Mouse (Mus musculus) midbrain, embryonic 14.5 days (tissue): Measurements from ENCODE around the gene Cggbp1. TPM values are rescaled to one million over a fixed set of nuclear protein-coding genes. Genes with fewer than 3 reads are reported as not detected.

Source experiments
- ATAC-seq: fragments of 200-750 bp; cut with Nextera tagmentation; 2 replicates; pipeline ENCODE4 v1.8.0; 2017; ENCODE audit warnings: moderate number of reproducible peaks, moderate library complexity; ENCODE audit not compliant: low FRiP score, low TSS enrichment
- DNase-seq: peaks from one replicate; pipeline ENCODE4 v3.0.0-alpha.2; 2015
- H3K27ac ChIP-seq: fragments of 300-500 bp; sonication (generic); replicated peaks from 2 replicates; pipeline ENCODE4 v1.5.1; 2014; ENCODE audit warnings: mild to moderate bottlenecking, low read depth, low read length, moderate library complexity
- H3K27me3 ChIP-seq: fragments of 300-500 bp; sonication (generic); 2 replicates; pipeline ENCODE4 v1.6.1; 2014; ENCODE audit warnings: low read length, control low read depth, mixed read lengths; ENCODE audit not compliant: control insufficient read depth, insufficient read depth
- H3K36me3 ChIP-seq: fragments of 300-500 bp; sonication (generic); 2 replicates; pipeline ENCODE4 v1.6.1; 2014; ENCODE audit warnings: low read length, control low read depth; ENCODE audit not compliant: control insufficient read depth, insufficient read depth
- H3K4me1 ChIP-seq: fragments of 300-500 bp; sonication (generic); 2 replicates; pipeline ENCODE4 v1.6.1; 2014; ENCODE audit warnings: mild to moderate bottlenecking, antibody characterized with exemption, low read length, control low read depth; ENCODE audit not compliant: control insufficient read depth, insufficient read depth
- H3K4me2 ChIP-seq: fragments of 300-500 bp; sonication (generic); 2 replicates; pipeline ENCODE4 v1.6.1; 2014; ENCODE audit warnings: mild to moderate bottlenecking, low read length, moderate library complexity
- H3K4me3 ChIP-seq: fragments of 300-500 bp; sonication (generic); replicated peaks from 2 replicates; pipeline ENCODE4 v1.5.1; 2014; ENCODE audit warnings: low read depth, low read length
- H3K9ac ChIP-seq: fragments of 300-500 bp; sonication (generic); replicated peaks from 2 replicates; pipeline ENCODE4 v1.6.1; 2014; ENCODE audit warnings: mild to moderate bottlenecking, low read length, moderate library complexity
- H3K9me3 ChIP-seq: fragments of 300-500 bp; sonication (generic); 2 replicates; pipeline ENCODE4 v1.6.1; 2016; ENCODE audit warnings: low read length, control low read depth, mixed read lengths; ENCODE audit not compliant: control insufficient read depth
- WGBS: fragments of 180-500 bp; shearing (Covaris S2); extraction: QIAGEN DNeasy Blood & Tissue Kit; methylation state at CpG from one replicate; pipeline ENCODE4 v1.1.7; 2014; 5-methylcytosine and 5-hydroxymethylcytosine counted together
- polyA plus RNA-seq: library from polyadenylated mRNA; unstranded; fragments of >200 nt; fragmentation: Nextera tagmentation; extraction: Ambion mirVana; gene quantifications from 2 replicates; pipeline ENCODE4 v1.2.1, GENCODE M21; 2014

The Cggbp1 gene
- polyA plus RNA-seq, 1 experiment from 2014 or later: 106 TPM

DNA sequence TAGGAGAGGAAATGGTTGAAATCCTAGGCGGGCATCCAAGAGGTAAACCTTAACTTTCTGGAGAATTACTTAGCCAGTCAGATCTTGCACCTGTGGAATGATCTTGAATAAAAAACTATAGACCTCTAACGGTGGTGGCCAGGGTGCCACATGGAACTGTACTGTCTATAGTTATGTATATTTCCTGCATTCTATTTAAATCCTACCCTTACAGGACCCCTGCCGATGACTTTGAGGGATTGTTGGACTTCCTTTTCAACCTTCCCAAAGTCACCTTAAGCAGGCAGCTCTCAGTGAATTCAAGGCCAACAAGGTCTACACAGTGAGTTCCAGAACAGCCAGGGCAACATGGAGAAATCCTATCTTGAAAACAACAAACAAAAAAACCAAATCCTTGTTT, 37.7 kb downstream of the Cggbp1 start:
- 95% methylated on average over 3 of the region's 3 CpGs for WGBS
- H3K27ac ChIP-seq: no peak overlapping the region

DNA sequence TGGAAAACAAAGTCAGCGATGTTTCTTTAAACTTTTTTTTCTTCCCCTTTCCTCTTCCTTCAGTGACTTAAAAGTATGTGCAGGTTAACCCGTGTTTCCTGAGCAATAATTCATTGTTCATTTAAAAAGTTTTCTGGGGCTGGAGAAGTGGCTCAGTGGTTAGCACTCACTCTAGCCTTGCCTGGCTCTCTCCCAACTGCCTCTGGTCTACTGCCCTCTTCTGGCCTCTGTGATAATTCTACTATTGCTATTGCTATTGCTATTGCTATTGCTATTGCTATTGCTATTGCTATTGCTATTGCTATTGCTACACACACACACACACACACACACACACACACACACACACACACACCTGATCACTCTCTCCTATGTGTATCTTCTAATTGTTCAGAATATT, 47.3 kb downstream of the Cggbp1 start:
- Histone ChIP-seq H3K9ac (no peak overlapping the region), H3K36me3 (no peaks in the 10 kb centered on the region), H3K27ac (no peak overlapping the region), H3K9me3 (no peaks in the 10 kb centered on the region), H3K4me2 (no peak overlapping the region), H3K27me3 (no peaks in the 10 kb centered on the region), H3K4me3 (no peak overlapping the region), H3K4me1 (no peaks in the 10 kb centered on the region)
- WGBS: 81% methylated on average over 2 of the region's 2 CpGs
- DNase-seq (no peak), ATAC-seq (no peak)

More for the DNA sequence above, 37.7 kb downstream of the Cggbp1 start:
- H3K4me1 ChIP-seq: no peaks in the 10 kb centered on the region
- ATAC-seq (no peak), DNase-seq (no peak)
- H3K9me3 ChIP-seq: no peaks in the 10 kb centered on the region
- no peak overlapping the region for H3K4me3 ChIP-seq
- no peak overlapping the region for H3K4me2 ChIP-seq
- no peak overlapping the region for H3K9ac ChIP-seq
- no peaks in the 10 kb centered on the region for H3K27me3 ChIP-seq
- H3K36me3 ChIP-seq: no peaks in the 10 kb centered on the region

DNA sequence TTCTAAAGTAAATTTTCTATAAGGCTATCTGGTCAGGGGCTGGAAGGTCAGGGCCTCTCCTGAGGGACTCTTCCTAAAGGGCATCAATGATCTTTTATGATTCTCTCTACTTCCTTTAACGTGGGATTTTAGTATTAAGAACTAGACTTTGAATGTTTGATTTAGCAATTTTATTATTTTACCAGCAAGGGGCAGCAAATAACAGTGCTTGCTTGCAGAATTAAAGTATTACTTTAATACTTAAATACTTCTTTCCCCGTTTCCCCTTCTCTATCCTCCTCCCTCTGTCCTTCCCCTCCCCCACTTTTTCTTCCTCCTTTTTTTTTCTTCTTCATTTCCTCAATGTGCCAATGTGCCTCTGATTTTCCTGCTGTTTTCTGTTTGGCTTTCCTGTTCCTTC, 51.5 kb downstream of the Cggbp1 start:
- WGBS: 51% methylated on average over 2 of the region's 2 CpGs
- no peak overlapping the region for H3K4me3 ChIP-seq
- no peak overlapping the region for H3K27ac ChIP-seq
- no peaks in the 10 kb centered on the region for H3K36me3 ChIP-seq
- DNase-seq: peak; percentile 46
- H3K9me3 ChIP-seq: no peaks in the 10 kb centered on the region
- no peaks in the 10 kb centered on the region for H3K27me3 ChIP-seq
- ATAC-seq: no peak
- H3K9ac ChIP-seq: no peak overlapping the region
- H3K4me1 ChIP-seq: no peaks in the 10 kb centered on the region
- H3K4me2 ChIP-seq: no peak overlapping the region

DNA sequence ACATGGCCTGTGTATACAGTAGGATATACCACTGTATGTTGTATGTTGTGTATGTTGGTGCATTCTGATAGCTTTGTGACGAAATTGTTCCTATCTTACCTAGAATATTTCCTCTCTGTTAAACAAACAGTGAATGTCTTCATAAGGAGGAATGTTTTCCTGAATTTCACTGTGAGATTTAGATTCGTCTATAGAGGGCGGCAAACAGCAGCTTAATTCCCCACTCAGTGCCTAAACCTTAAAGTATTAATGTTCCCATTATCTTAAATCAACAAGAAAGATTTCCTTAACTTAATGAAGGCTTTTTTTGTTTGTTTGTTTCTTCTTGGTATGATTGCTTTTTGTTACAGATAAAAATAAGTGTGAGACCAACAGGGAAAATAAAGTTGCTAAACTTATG, 55.3 kb downstream of the Cggbp1 start:
- Histone ChIP-seq H3K27me3 (no peaks in the 10 kb centered on the region), H3K9me3 (no peaks in the 10 kb centered on the region), H3K4me3 (no peak overlapping the region), H3K27ac (no peak overlapping the region), H3K4me1 (no peaks in the 10 kb centered on the region), H3K4me2 (no peak overlapping the region), H3K36me3 (no peaks in the 10 kb centered on the region), H3K9ac (no peak overlapping the region)
- DNase-seq: peak; percentile 52
- 43% methylated on average over 3 of the region's 3 CpGs for WGBS
- ATAC-seq: no peak

DNA sequence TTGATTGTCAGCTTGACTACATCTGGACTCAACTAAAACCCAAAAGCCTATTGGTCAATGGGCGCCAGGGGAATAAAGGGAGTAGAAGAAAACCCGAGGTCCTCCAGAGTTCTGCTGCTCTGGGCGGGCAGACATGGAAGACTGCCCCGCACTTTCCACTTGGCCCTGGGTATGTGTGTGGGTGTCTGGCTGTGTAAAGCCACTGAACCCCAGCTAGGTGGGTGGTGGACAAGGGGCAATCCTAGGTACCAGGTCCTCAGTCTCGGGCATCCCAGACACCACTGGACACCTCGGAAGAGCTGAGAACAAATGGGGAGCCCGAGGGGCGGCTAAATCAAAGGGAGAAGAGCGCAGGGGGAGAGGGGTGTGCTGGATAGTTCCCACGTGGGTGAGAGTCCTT, 57.0 kb downstream of the Cggbp1 start:
- WGBS: 79% methylated on average over 10 of the region's 10 CpGs
- no peaks in the 10 kb centered on the region for H3K27me3 ChIP-seq
- H3K36me3 ChIP-seq: no peaks in the 10 kb centered on the region
- ATAC-seq (no peak), DNase-seq (no peak)
- no peak overlapping the region for H3K9ac ChIP-seq
- H3K4me1 ChIP-seq: no peaks in the 10 kb centered on the region
- H3K4me3 ChIP-seq: no peak overlapping the region
- H3K9me3 ChIP-seq: no peaks in the 10 kb centered on the region
- no peak overlapping the region for H3K4me2 ChIP-seq
- no peak overlapping the region for H3K27ac ChIP-seq

Other genes with a start within 250 kb of the Cggbp1 start
- gene Csnka2ip, start 249.6 kb upstream of the Cggbp1 start, polyA plus RNA-seq: not detected in 2 replicates
- gene 4930453N24Rik, start 80.8 kb upstream of the Cggbp1 start, polyA plus RNA-seq: 24.6 and 27.9 TPM in 2 replicates
- gene Zfp654, start 344 bp upstream of the Cggbp1 start, polyA plus RNA-seq: 8.6 and 10.8 TPM in 2 replicates